9 mouse cellular contexts compared by ENCODE assay signal in genomic region chr13:109651790-109652605, GRCm38 (mm10).
DNase-seq lines count a peak whose midpoint lies in the region; ATAC-seq and TF ChIP-seq lines count a peak whose summit lies in the region.
"Had no signal": no experiment of that assay in that cellular context is flagged by ENCODE, and none has a peak within 500 bp of the region (broad histone marks: within the 10 kb centered on the region; RNA-seq: fewer than 3 reads in every experiment).

No protein-coding gene starts in this region.

- H3K4me3 ChIP-seq in hindbrain, embryonic 11.5 days (ENCODE audit: low read depth, low read length) = no peak overlapping the region
- H3K4me3 ChIP-seq in hindbrain, postnatal 0 days (ENCODE audit: low read length) = no peak overlapping the region
- H3K4me3 ChIP-seq in embryonic fibroblast, embryonic 13.5 days (ENCODE audit: insufficient read depth, low read length) = no peak overlapping the region
- H3K4me3 ChIP-seq: left cerebral cortex, adult 2 months had no signal

- H3K27ac ChIP-seq in hindbrain, embryonic 11.5 days (ENCODE audit: low read depth, low read length) = no peak overlapping the region
- no peak overlapping the region for H3K27ac ChIP-seq in hindbrain, postnatal 0 days
- H3K27ac ChIP-seq in embryonic fibroblast, embryonic 13.5 days (ENCODE audit: insufficient read depth, low read length) = peak overlapping the region; percentile 97
- H3K27ac ChIP-seq: left cerebral cortex, adult 2 months had no signal

- H3K27me3 ChIP-seq in hindbrain, embryonic 11.5 days (ENCODE audit: control insufficient read depth, insufficient read depth, low read length) = no peaks in the 10 kb centered on the region
- no peaks in the 10 kb centered on the region for H3K27me3 ChIP-seq in hindbrain, postnatal 0 days (ENCODE audit: insufficient read depth, low read length)

- no peak for DNase-seq in hindbrain, embryonic 11.5 days (ENCODE audit: low spot score)
- DNase-seq in hindbrain, postnatal 0 days (ENCODE audit: low spot score) = no peak
- DNase-seq in MN1 (ENCODE audit: low spot score) = peak; percentile 80
- DNase-seq in right cerebral cortex, postnatal 36 days (ENCODE audit: low spot score in 2 of 2) = no peak
- DNase-seq in right cerebral cortex, postnatal 14 days = no peak
- DNase-seq: thymus, adult 18-20 months had no signal

- 0 out of 2 replicates have a peak, but pooled peaks have one; percentile 30 for ATAC-seq in hindbrain, embryonic 11.5 days (ENCODE audit: low FRiP score)
- no peak for ATAC-seq in hindbrain, postnatal 0 days
- peak; percentile 50 for ATAC-seq in megakaryocyte, adult 5-6 weeks (ENCODE audit: poor library complexity, severe bottlenecking)

- 72% methylated on average over 10 of the region's 10 CpGs for WGBS in hindbrain, embryonic 11.5 days
- WGBS in hindbrain, postnatal 0 days = 71% methylated on average over 10 of the region's 10 CpGs

- H3K4me1 ChIP-seq in hindbrain, embryonic 11.5 days (replicated peaks; ENCODE audit: control insufficient read depth, insufficient read depth, low read length) = no peaks in the 10 kb centered on the region
- H3K4me1 ChIP-seq in hindbrain, postnatal 0 days (ENCODE audit: insufficient read depth, low read length) = no peaks in the 10 kb centered on the region
- H3K4me1 ChIP-seq in embryonic fibroblast, embryonic 13.5 days (ENCODE audit: control insufficient read depth, insufficient read depth, low read length) = peaks cover 16% of the 10 kb centered on the region

- H3K9me3 ChIP-seq in hindbrain, embryonic 11.5 days (ENCODE audit: control insufficient read depth, low read length) = no peaks in the 10 kb centered on the region
- H3K9me3 ChIP-seq in hindbrain, postnatal 0 days (ENCODE audit: low read length) = no peaks in the 10 kb centered on the region

- no peak for TF ChIP-seq POLR2A in embryonic fibroblast, embryonic 13.5 days (IDR thresholded peaks at IDR 0.05; ENCODE audit: low read depth, low read length)

- H3K36me3 ChIP-seq in hindbrain, embryonic 11.5 days (ENCODE audit: control insufficient read depth, insufficient read depth, low read length) = no peaks in the 10 kb centered on the region
- no peaks in the 10 kb centered on the region for H3K36me3 ChIP-seq in hindbrain, postnatal 0 days (ENCODE audit: insufficient read depth, low read length)

- H3K4me2 ChIP-seq in hindbrain, embryonic 11.5 days (replicated peaks; ENCODE audit: low read depth, low read length) = no peak overlapping the region
- no peak overlapping the region for H3K4me2 ChIP-seq in hindbrain, postnatal 0 days (ENCODE audit: low read depth, low read length)

- H3K9ac ChIP-seq in hindbrain, embryonic 11.5 days (ENCODE audit: low read depth, low read length) = no peak overlapping the region
- no peak overlapping the region for H3K9ac ChIP-seq in hindbrain, postnatal 0 days (replicated peaks; ENCODE audit: low read length)

- no peak for TF ChIP-seq CTCF in hindbrain, postnatal 0 days (IDR thresholded peaks at IDR 0.05; ENCODE audit: low read depth)
- TF ChIP-seq CTCF in embryonic fibroblast, embryonic 13.5 days (IDR thresholded peaks at IDR 0.05; ENCODE audit: borderline replicate concordance, insufficient read depth, low read length) = no peak
